Mouse (Mus musculus) C2C12 (cell line): Measurements from ENCODE around the gene Arhgef6.

ENCODE experiments used
- CTCF ChIP-seq: IDR thresholded peaks from one replicate; pipeline ENCODE4 v1.5.1; 2011; ENCODE audit not compliant: control insufficient read depth, insufficient read depth, insufficient read length
- MAX ChIP-seq: IDR thresholded peaks from one replicate; pipeline ENCODE4 v1.6.1; 2011; ENCODE audit warnings: mild to moderate bottlenecking, control low read depth
- MYOD1 ChIP-seq: IDR thresholded peaks from one replicate; pipeline ENCODE4 v1.6.1; 2011; ENCODE audit warnings: low read depth; ENCODE audit not compliant: control insufficient read depth, insufficient read length

GRCm38 (mm10) chrX:57200397-57200796 is 138.1 kb downstream of the Arhgef6 start:
- TF ChIP-seq MAX, result no peak
- TF ChIP-seq CTCF, result no peak
- no peak for TF ChIP-seq MYOD1
